Mouse (Mus musculus): ENCODE measurements around the gene Skint2. TPM values are rescaled to one million over a fixed set of nuclear protein-coding genes. Genes with fewer than 3 reads are reported as not detected.

Gene Skint2
- not detected in 2 replicates for polyA plus RNA-seq (2014; fragmentation: Nextera tagmentation; extraction: Ambion mirVana)

GRCm38 (mm10) chr4:112556894-112557293 is at the start of gene Skint2:
TSS of gene Skint2 (plus strand) at chr4:112557194.
- Histone ChIP-seq H3K27me3 (ENCODE audit: control insufficient read depth, insufficient read depth, low read length) (no peaks in the 10 kb centered on the region), H3K36me3 (ENCODE audit: control insufficient read depth, insufficient read depth, low read length) (no peaks in the 10 kb centered on the region), H3K4me1 (ENCODE audit: control insufficient read depth, insufficient read depth, low read length) (no peaks in the 10 kb centered on the region), H3K4me3 (ENCODE audit: low read length) (no peak within 1 kb of the TSS), H3K9me3 (ENCODE audit: control insufficient read depth, low read length) (no peaks in the 10 kb centered on the region), H3K9ac (ENCODE audit: low read depth, low read length) (no peak within 1 kb of the TSS), H3K4me2 (replicated peaks; ENCODE audit: low read depth, low read length) (no peak within 1 kb of the TSS), H3K27ac (ENCODE audit: low read depth, low read length) (no peak within 1 kb of the TSS)
- 76% methylated on average over 2 of the region's 2 CpGs for WGBS
- ATAC-seq (ENCODE audit: low FRiP score, low TSS enrichment), result no peak

Other genes with a start within 250 kb of the Skint2 start
- not detected in 2 replicates for gene Skint9, start 123.2 kb upstream of the Skint2 start, polyA plus RNA-seq (2014; fragmentation: Nextera tagmentation; extraction: Ambion mirVana)
- gene Skint10, start 217.7 kb downstream of the Skint2 start, polyA plus RNA-seq (2014; fragmentation: Nextera tagmentation; extraction: Ambion mirVana), result not detected in 2 replicates